In genomic region chr15:72201791-72202190, GRCm38 (mm10) we compare ENCODE assay signal across 19 mouse cellular contexts.
DNase-seq lines count a peak whose midpoint lies in the region; ATAC-seq and TF ChIP-seq lines count a peak whose summit lies in the region.
"Had no signal": no experiment of that assay in that cellular context is flagged by ENCODE, and none has a peak within 500 bp of the region (broad histone marks: within the 10 kb centered on the region; RNA-seq: fewer than 3 reads in every experiment).

No protein-coding gene starts in this region.

- H3K27me3 ChIP-seq in kidney, embryonic 15.5 days = no peaks in the 10 kb centered on the region
- H3K27me3 ChIP-seq in stomach, postnatal 0 days (ENCODE audit: control insufficient read depth, insufficient read depth, low read length) = no peaks in the 10 kb centered on the region
- H3K27me3 ChIP-seq: embryonic facial prominence, embryonic 13.5 days; forebrain, embryonic 12.5 days; heart, embryonic 13.5 days; hindbrain, embryonic 15.5 days had no signal

- no peak overlapping the region for H3K9ac ChIP-seq in kidney, embryonic 15.5 days
- no peak overlapping the region for H3K9ac ChIP-seq in stomach, postnatal 0 days (ENCODE audit: low read length)
- H3K9ac ChIP-seq: embryonic facial prominence, embryonic 13.5 days; forebrain, embryonic 12.5 days; heart, embryonic 13.5 days; hindbrain, embryonic 15.5 days had no signal

- H3K36me3 ChIP-seq in kidney, embryonic 15.5 days = no peaks in the 10 kb centered on the region
- H3K36me3 ChIP-seq in stomach, postnatal 0 days (ENCODE audit: control insufficient read depth, insufficient read depth, low read length) = no peaks in the 10 kb centered on the region
- H3K36me3 ChIP-seq: embryonic facial prominence, embryonic 13.5 days; forebrain, embryonic 12.5 days; G1E; heart, embryonic 13.5 days; hindbrain, embryonic 15.5 days had no signal

- H3K4me2 ChIP-seq in kidney, embryonic 15.5 days = no peak overlapping the region
- no peak overlapping the region for H3K4me2 ChIP-seq in stomach, postnatal 0 days (replicated peaks; ENCODE audit: low read depth)
- H3K4me2 ChIP-seq: embryonic facial prominence, embryonic 13.5 days; forebrain, embryonic 12.5 days; heart, embryonic 13.5 days; hindbrain, embryonic 15.5 days had no signal

- no peak for TF ChIP-seq EP300 in stomach, postnatal 0 days (optimal IDR thresholded peaks at IDR 0.05)

- no peak for TF ChIP-seq CTCF in stomach, postnatal 0 days (IDR thresholded peaks at IDR 0.05; ENCODE audit: low read depth)

- H3K27ac ChIP-seq in kidney, embryonic 15.5 days = no peak overlapping the region
- no peak overlapping the region for H3K27ac ChIP-seq in stomach, postnatal 0 days (replicated peaks)
- H3K27ac ChIP-seq: embryonic facial prominence, embryonic 13.5 days; forebrain, embryonic 12.5 days; heart, embryonic 13.5 days; hindbrain, embryonic 15.5 days had no signal

- H3K4me1 ChIP-seq in kidney, embryonic 15.5 days = no peaks in the 10 kb centered on the region
- no peaks in the 10 kb centered on the region for H3K4me1 ChIP-seq in stomach, postnatal 0 days (replicated peaks; ENCODE audit: control insufficient read depth, insufficient read depth)
- H3K4me1 ChIP-seq: embryonic facial prominence, embryonic 13.5 days; heart, embryonic 13.5 days had no signal

- no peaks in the 10 kb centered on the region for H3K9me3 ChIP-seq in kidney, embryonic 15.5 days (replicated peaks)
- no peaks in the 10 kb centered on the region for H3K9me3 ChIP-seq in stomach, postnatal 0 days (ENCODE audit: control insufficient read depth, low read length)
- H3K9me3 ChIP-seq: embryonic facial prominence, embryonic 13.5 days; forebrain, embryonic 12.5 days; heart, embryonic 13.5 days; hindbrain, embryonic 15.5 days had no signal

- no peak overlapping the region for H3K4me3 ChIP-seq in kidney, embryonic 15.5 days (replicated peaks)
- H3K4me3 ChIP-seq in stomach, postnatal 0 days (ENCODE audit: low read depth, low read length) = no peak overlapping the region
- H3K4me3 ChIP-seq: embryonic facial prominence, embryonic 13.5 days; forebrain, embryonic 12.5 days; heart, embryonic 13.5 days; hindbrain, embryonic 15.5 days had no signal

- DNase-seq in kidney, adult 9 months = peak; percentile 6
- DNase-seq in cerebellum, adult 18-20 months = peak; percentile 57 to 72
- peak; percentile 61 for DNase-seq in cerebellum, adult 9-10 months
- peak; percentile 52 to 80 for DNase-seq in cerebellum, postnatal 25 days
- DNase-seq in B cell, adult 2 months = no peak
- DNase-seq in stomach, postnatal 0 days (ENCODE audit: low spot score) = no peak
- DNase-seq in right cerebral cortex, postnatal 36 days (ENCODE audit: low spot score in 2 of 2) = no peak
- DNase-seq: adrenal gland, postnatal 10 days; gastrocnemius, postnatal 10 days; heart, postnatal 36 days had no signal

- no peak for ATAC-seq in kidney, embryonic 15.5 days (replicated peaks; ENCODE audit: low FRiP score)
- no peak for ATAC-seq in stomach, postnatal 0 days (ENCODE audit: low FRiP score, low TSS enrichment)
- ATAC-seq: CD4-positive, CD25-positive, alpha-beta regulatory T cell, adult 4 months; forebrain, embryonic 16.5 days; intestine, embryonic 16.5 days had no signal

- WGBS in kidney, embryonic 15.5 days = 64% methylated on average over 1 of the region's 1 CpGs
- WGBS in stomach, postnatal 0 days = 53% methylated on average over 1 of the region's 1 CpGs

Comparison
In these comparisons a context has a peak if more than half of its experiments do, and no peak if none do; other contexts are left out.
1. DNase-seq: peak in kidney, adult 9 months (single experiment), cerebellum, adult 18-20 months (2 of 2), cerebellum, adult 9-10 months (single experiment) and cerebellum, postnatal 25 days (2 of 2); none in B cell, adult 2 months (0 of 2), stomach, postnatal 0 days (single experiment) and right cerebral cortex, postnatal 36 days (0 of 2).